Mouse (Mus musculus) E14TG2a.4 (cell line): ENCODE measurements around the gene Snu13.

Source experiments
- H3K27me3 ChIP-seq: 2 replicates; pipeline ENCODE4 v1.6.1; 2014; ENCODE audit warnings: low read length, control low read depth; ENCODE audit not compliant: insufficient read depth
- H3K36me3 ChIP-seq: 2 replicates; pipeline ENCODE4 v1.6.1; 2014; ENCODE audit warnings: low read length, control low read depth; ENCODE audit not compliant: insufficient read depth
- H3K4me1 ChIP-seq: replicated peaks from 2 replicates; pipeline ENCODE4 v1.6.1; 2014; ENCODE audit warnings: low read depth, low read length, control low read depth
- H3K4me3 ChIP-seq: replicated peaks from 2 replicates; pipeline ENCODE4 v1.5.1; 2014; ENCODE audit warnings: mild to moderate bottlenecking, low read length
- H3K9me3 ChIP-seq: 2 replicates; pipeline ENCODE4 v1.6.1; 2014; ENCODE audit warnings: low read length, control low read depth
- CTCF ChIP-seq: conservative IDR thresholded peaks from 2 replicates; pipeline ENCODE4 v1.5.1; 2014; ENCODE audit warnings: low read length
- NANOG ChIP-seq: IDR thresholded peaks from 2 replicates; pipeline ENCODE4 v1.6.1; 2014; ENCODE audit warnings: borderline replicate concordance, low read length, mixed read lengths
- POU5F1 ChIP-seq: IDR thresholded peaks from 2 replicates; pipeline ENCODE4 v1.6.1; 2014; ENCODE audit warnings: low read length, borderline replicate concordance

The Snu13 gene

DNA sequence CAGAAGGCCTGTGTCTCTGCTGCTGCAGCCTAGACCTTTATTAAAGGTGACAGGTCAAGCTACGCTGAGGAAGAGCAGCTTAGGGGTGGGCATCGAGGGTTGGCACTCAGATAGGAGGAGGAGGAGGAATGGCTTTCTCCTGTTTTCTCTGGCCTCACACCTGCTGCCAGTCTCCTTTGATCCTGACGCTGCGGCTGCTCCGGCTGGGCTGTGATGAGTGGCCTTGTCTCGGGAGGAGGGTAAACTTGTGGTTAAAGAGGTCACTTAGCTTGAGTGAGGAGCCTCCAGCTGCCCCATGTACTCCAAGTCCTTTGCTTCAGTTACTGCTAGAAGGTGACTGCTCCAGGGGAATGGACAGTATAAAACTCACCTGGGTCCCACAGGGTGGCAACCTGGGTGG, 53.4 kb downstream of the Snu13 start:
- Histone ChIP-seq H3K4me3 (no peak overlapping the region), H3K4me1 (peaks cover 82% of the 10 kb centered on the region), H3K27me3 (no peaks in the 10 kb centered on the region), H3K36me3 (peaks cover 62% of the 10 kb centered on the region), H3K9me3 (no peaks in the 10 kb centered on the region)
- no peak for TF ChIP-seq POU5F1
- TF ChIP-seq CTCF, result no peak
- TF ChIP-seq NANOG, result no peak

DNA sequence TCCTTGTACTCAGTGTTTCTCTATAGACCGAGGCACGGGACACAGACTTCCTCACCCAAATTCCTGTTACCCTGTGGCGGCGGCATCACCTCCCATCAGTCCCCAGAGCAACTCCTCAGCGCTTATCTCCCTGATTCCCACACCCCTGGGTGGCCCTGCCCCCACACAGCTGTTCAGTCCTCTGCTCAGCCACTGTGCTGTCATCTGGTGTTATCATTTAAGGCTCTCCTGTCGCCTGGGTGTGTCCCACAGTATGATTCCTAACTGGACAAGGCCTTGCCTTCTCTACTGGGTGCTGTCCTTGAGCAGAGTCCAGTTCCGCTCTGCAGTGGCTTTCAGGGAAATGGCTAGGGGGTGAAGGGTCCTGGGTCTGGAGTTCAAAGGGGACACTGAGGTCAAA, 56.8 kb downstream of the Snu13 start:
- H3K36me3 ChIP-seq, result peaks cover 29% of the 10 kb centered on the region
- no peaks in the 10 kb centered on the region for H3K27me3 ChIP-seq
- TF ChIP-seq NANOG (no peak), POU5F1 (no peak), CTCF (no peak)
- H3K4me3 ChIP-seq, result no peak overlapping the region
- H3K9me3 ChIP-seq, result no peaks in the 10 kb centered on the region
- H3K4me1 ChIP-seq, result peaks cover 63% of the 10 kb centered on the region
